Mouse (Mus musculus): ENCODE data around the gene Anks1b. TPM values are rescaled to one million over a fixed set of nuclear protein-coding genes. Genes with fewer than 3 reads are reported as not detected.

Gene Anks1b
- total and polyA plus RNA-seq, 3 experiments: 0.11 TPM; not detected in 2

- no peak for DNase-seq (ENCODE audit: low spot score)
- Histone ChIP-seq H3K27me3 (ENCODE audit: insufficient read depth, low read length) (no peaks in the 10 kb centered on the region), H3K9me3 (replicated peaks) (no peaks in the 10 kb centered on the region; the same call in 1 of the 2 replicates), H3K4me3 (ENCODE audit: low read depth, low read length) (no peak overlapping the region), H3K4me1 (ENCODE audit: insufficient read depth, low read depth, low read length) (no peaks in the 10 kb centered on the region), H3K36me3 (replicated peaks) (no peaks in the 10 kb centered on the region)
- TF ChIP-seq POLR2AphosphoS5 (IDR thresholded peaks at IDR 0.05; ENCODE audit: insufficient replicate concordance, low read depth, low read length): no peak
- TF ChIP-seq GATA2 (IDR thresholded peaks at IDR 0.05; ENCODE audit: borderline replicate concordance, low read depth, low read length): no peak
- ATAC-seq (ENCODE audit: extremely low read depth, insufficient number of reproducible peaks, low FRiP score, poor library complexity, severe bottlenecking): no peak
Observed at GRCm38 (mm10) chr10:90842398-90842797, 969.1 kb downstream of the Anks1b start.

- TF ChIP-seq GATA1 (IDR thresholded peaks at IDR 0.05; ENCODE audit: borderline replicate concordance, low read length) (no peak), CTCF (IDR thresholded peaks at IDR 0.05; ENCODE audit: low read depth, low read length) (no peak), POLR2AphosphoS5 (IDR thresholded peaks at IDR 0.05; ENCODE audit: insufficient replicate concordance, low read depth, low read length) (no peak), TAL1 (conservative IDR thresholded peaks at IDR 0.05; ENCODE audit: low read depth, low read length) (no peak), GATA2 (IDR thresholded peaks at IDR 0.05; ENCODE audit: borderline replicate concordance, low read depth, low read length) (no peak)
- DNase-seq (ENCODE audit: low spot score) (no peak), ATAC-seq (ENCODE audit: extremely low read depth, insufficient number of reproducible peaks, low FRiP score, poor library complexity, severe bottlenecking) (no peak)
- Histone ChIP-seq H3K36me3 (replicated peaks) (no peaks in the 10 kb centered on the region), H3K9me3 (replicated peaks) (no peaks in the 10 kb centered on the region), H3K27me3 (ENCODE audit: insufficient read depth, low read length) (no peaks in the 10 kb centered on the region), H3K4me1 (ENCODE audit: insufficient read depth, low read depth, low read length) (no peaks in the 10 kb centered on the region), H3K4me3 (ENCODE audit: low read depth, low read length) (no peak overlapping the region)
Observed at GRCm38 (mm10) chr10:90851077-90851476, 977.8 kb downstream of the Anks1b start.

GRCm38 (mm10) chr10:90851999-90852398 lies 978.7 kb downstream of the Anks1b start:
- Histone ChIP-seq H3K9me3 (replicated peaks) (peaks cover 4% of the 10 kb centered on the region; the same call in 1 of the 2 replicates), H3K27me3 (ENCODE audit: insufficient read depth, low read length) (no peaks in the 10 kb centered on the region), H3K4me1 (ENCODE audit: insufficient read depth, low read depth, low read length) (no peaks in the 10 kb centered on the region), H3K36me3 (replicated peaks) (no peaks in the 10 kb centered on the region), H3K4me3 (ENCODE audit: low read depth, low read length) (no peak overlapping the region)
- TF ChIP-seq POLR2AphosphoS5 (IDR thresholded peaks at IDR 0.05; ENCODE audit: insufficient replicate concordance, low read depth, low read length): no peak
- no peak for TF ChIP-seq GATA2 (IDR thresholded peaks at IDR 0.05; ENCODE audit: borderline replicate concordance, low read depth, low read length)
- no peak for TF ChIP-seq GATA1 (IDR thresholded peaks at IDR 0.05; ENCODE audit: borderline replicate concordance, low read length)
- no peak for TF ChIP-seq CTCF (IDR thresholded peaks at IDR 0.05; ENCODE audit: low read depth, low read length)
- TF ChIP-seq TAL1 (conservative IDR thresholded peaks at IDR 0.05; ENCODE audit: low read depth, low read length): no peak
- ATAC-seq (ENCODE audit: extremely low read depth, insufficient number of reproducible peaks, low FRiP score, poor library complexity, severe bottlenecking) (no peak), DNase-seq (ENCODE audit: low spot score) (no peak)

- no peak for ATAC-seq (ENCODE audit: extremely low read depth, insufficient number of reproducible peaks, low FRiP score, poor library complexity, severe bottlenecking)
- Histone ChIP-seq H3K27me3 (ENCODE audit: insufficient read depth, low read length) (no peaks in the 10 kb centered on the region), H3K36me3 (replicated peaks) (no peaks in the 10 kb centered on the region), H3K4me3 (ENCODE audit: low read depth, low read length) (no peak overlapping the region), H3K9me3 (replicated peaks) (peaks cover 4% of the 10 kb centered on the region; the same call in 1 of the 2 replicates), H3K4me1 (ENCODE audit: insufficient read depth, low read depth, low read length) (no peaks in the 10 kb centered on the region)
- no peak for DNase-seq (ENCODE audit: low spot score)
- TF ChIP-seq GATA1 (IDR thresholded peaks at IDR 0.05; ENCODE audit: borderline replicate concordance, low read length): no peak
- TF ChIP-seq TAL1 (conservative IDR thresholded peaks at IDR 0.05; ENCODE audit: low read depth, low read length): no peak
Observed at GRCm38 (mm10) chr10:90852432-90852831, 979.1 kb downstream of the Anks1b start.

- no peaks in the 10 kb centered on the region for H3K27me3 ChIP-seq (ENCODE audit: insufficient read depth, low read length)
- ATAC-seq (ENCODE audit: extremely low read depth, insufficient number of reproducible peaks, low FRiP score, poor library complexity, severe bottlenecking) (no peak), DNase-seq (ENCODE audit: low spot score) (no peak)
- H3K4me1 ChIP-seq (ENCODE audit: insufficient read depth, low read depth, low read length): no peaks in the 10 kb centered on the region
- no peak overlapping the region for H3K4me3 ChIP-seq (ENCODE audit: low read depth, low read length)
- TF ChIP-seq CTCF (IDR thresholded peaks at IDR 0.05; ENCODE audit: low read depth, low read length) (no peak), POLR2AphosphoS5 (IDR thresholded peaks at IDR 0.05; ENCODE audit: insufficient replicate concordance, low read depth, low read length) (no peak), TAL1 (conservative IDR thresholded peaks at IDR 0.05; ENCODE audit: low read depth, low read length) (no peak), GATA1 (IDR thresholded peaks at IDR 0.05; ENCODE audit: borderline replicate concordance, low read length) (no peak), GATA2 (IDR thresholded peaks at IDR 0.05; ENCODE audit: borderline replicate concordance, low read depth, low read length) (no peak)
- H3K36me3 ChIP-seq (replicated peaks): no peaks in the 10 kb centered on the region
- H3K9me3 ChIP-seq (replicated peaks): peaks cover 16% of the 10 kb centered on the region
Observed at GRCm38 (mm10) chr10:90856668-90857067, 983.4 kb downstream of the Anks1b start.

- peaks cover 23% of the 10 kb centered on the region for H3K9me3 ChIP-seq (replicated peaks)
- DNase-seq (ENCODE audit: low spot score) (no peak), ATAC-seq (ENCODE audit: extremely low read depth, insufficient number of reproducible peaks, low FRiP score, poor library complexity, severe bottlenecking) (no peak)
Observed at GRCm38 (mm10) chr10:90859665-90860523, 986.6 kb downstream of the Anks1b start.

More at GRCm38 (mm10) chr10:90859665-90860523, 986.6 kb downstream of the Anks1b start:
- Histone ChIP-seq H3K27me3 (ENCODE audit: insufficient read depth, low read length) (no peaks in the 10 kb centered on the region), H3K4me3 (ENCODE audit: low read depth, low read length) (no peak overlapping the region), H3K4me1 (ENCODE audit: insufficient read depth, low read depth, low read length) (no peaks in the 10 kb centered on the region), H3K36me3 (replicated peaks) (no peaks in the 10 kb centered on the region)
- TF ChIP-seq TAL1 (conservative IDR thresholded peaks at IDR 0.05; ENCODE audit: low read depth, low read length) (no peak), GATA1 (IDR thresholded peaks at IDR 0.05; ENCODE audit: borderline replicate concordance, low read length) (no peak), GATA2 (IDR thresholded peaks at IDR 0.05; ENCODE audit: borderline replicate concordance, low read depth, low read length) (no peak), CTCF (IDR thresholded peaks at IDR 0.05; ENCODE audit: low read depth, low read length) (no peak), POLR2AphosphoS5 (IDR thresholded peaks at IDR 0.05; ENCODE audit: insufficient replicate concordance, low read depth, low read length) (no peak)

All from G1E (cell line).